Mouse (Mus musculus) hindbrain, embryonic 12.5 days (tissue): ENCODE results near the gene Il17ra. TPM values are rescaled to one million over a fixed set of nuclear protein-coding genes. Genes with fewer than 3 reads are reported as not detected.

ENCODE experiments used
- ATAC-seq: fragments of 200-750 bp; cut with Nextera tagmentation; 2 replicates; pipeline ENCODE4 v1.8.0; 2017; ENCODE audit warnings: moderate TSS enrichment; ENCODE audit not compliant: low FRiP score
- H3K27ac ChIP-seq: fragments of 300-500 bp; sonication (generic); 2 replicates; pipeline ENCODE4 v1.5.1; 2016; ENCODE audit warnings: mild to moderate bottlenecking
- H3K27me3 ChIP-seq: fragments of 300-500 bp; sonication (generic); 2 replicates; pipeline ENCODE4 v1.6.1; 2016; ENCODE audit warnings: mild to moderate bottlenecking
- H3K36me3 ChIP-seq: fragments of 300-500 bp; sonication (generic); 2 replicates; pipeline ENCODE4 v1.6.1; 2016; ENCODE audit warnings: mild to moderate bottlenecking
- H3K4me1 ChIP-seq: fragments of 300-500 bp; sonication (generic); 2 replicates; pipeline ENCODE4 v1.6.1; 2016
- H3K4me2 ChIP-seq: fragments of 300-500 bp; sonication (generic); replicated peaks from 2 replicates; pipeline ENCODE4 v1.6.1; 2016; ENCODE audit warnings: mild to moderate bottlenecking
- H3K4me3 ChIP-seq: fragments of 300-500 bp; sonication (generic); 2 replicates; pipeline ENCODE4 v1.5.1; 2016; ENCODE audit warnings: mild to moderate bottlenecking
- H3K9ac ChIP-seq: fragments of 300-500 bp; sonication (generic); 2 replicates; pipeline ENCODE4 v1.6.1; 2016; ENCODE audit warnings: mild to moderate bottlenecking, moderate library complexity
- H3K9me3 ChIP-seq: fragments of 300-500 bp; sonication (generic); replicated peaks from 2 replicates; pipeline ENCODE4 v1.6.1; 2016; ENCODE audit warnings: mild to moderate bottlenecking
- WGBS: fragments of 180-500 bp; shearing (Covaris S2); methylation state at CpG from one replicate; pipeline ENCODE4 v1.1.7; 2016; 5-methylcytosine and 5-hydroxymethylcytosine counted together
- polyA plus RNA-seq: library from polyadenylated mRNA; unstranded; fragments of >200 nt; fragmentation: Nextera tagmentation; extraction: Ambion mirVana; gene quantifications from 2 replicates; pipeline ENCODE4 v1.2.1, GENCODE M21; 2016

Gene Il17ra
- polyA plus RNA-seq, 1 experiment from 2014 or later: 12.3 TPM

DNA sequence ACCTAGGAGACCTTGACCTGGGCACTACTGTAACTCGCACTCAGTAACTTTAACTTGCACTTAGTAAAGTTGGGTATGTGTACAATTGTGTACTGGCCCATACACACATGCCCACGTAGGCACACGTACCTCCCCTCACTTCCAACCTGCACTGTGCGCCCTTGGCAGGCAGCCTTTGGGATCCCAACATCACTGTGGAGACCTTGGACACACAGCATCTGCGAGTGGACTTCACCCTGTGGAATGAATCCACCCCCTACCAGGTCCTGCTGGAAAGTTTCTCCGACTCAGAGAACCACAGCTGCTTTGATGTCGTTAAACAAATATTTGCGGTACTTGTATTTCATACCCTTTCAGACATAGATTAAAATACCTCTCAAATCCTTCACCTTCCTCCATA lies 12.2 kb downstream of the Il17ra start:
- 0 out of 2 replicates have a peak, but pooled peaks cover 2% of the 10 kb centered on the region for H3K36me3 ChIP-seq
- H3K27me3 ChIP-seq: no peaks in the 10 kb centered on the region
- no peak overlapping the region for H3K4me2 ChIP-seq
- no peak overlapping the region for H3K9ac ChIP-seq
- no peak overlapping the region for H3K27ac ChIP-seq
- peaks cover 36% of the 10 kb centered on the region for H3K4me1 ChIP-seq
- H3K4me3 ChIP-seq: no peak overlapping the region
- no peak for ATAC-seq
- WGBS: 85% methylated on average over 8 of the region's 8 CpGs
- H3K9me3 ChIP-seq: no peaks in the 10 kb centered on the region

DNA sequence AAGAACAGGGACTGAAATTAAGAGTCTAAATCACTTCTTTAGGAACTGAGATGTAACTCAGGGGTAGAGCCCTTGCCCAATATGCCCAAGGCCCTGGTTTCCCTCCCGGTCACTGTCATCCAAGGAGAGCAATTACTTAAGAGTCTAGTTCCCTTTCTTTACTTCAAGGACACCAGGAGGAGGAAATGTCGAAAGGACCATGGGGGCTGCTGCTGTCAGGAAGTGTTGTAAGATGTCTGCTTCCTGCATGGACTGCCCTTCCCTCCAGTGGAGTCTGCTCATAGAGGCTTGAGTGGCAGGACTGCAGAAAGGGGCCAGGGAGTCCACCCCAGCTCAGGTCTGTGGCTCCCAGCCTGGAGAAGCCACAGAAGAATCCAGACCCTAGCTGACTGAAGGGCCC lies 16.3 kb downstream of the Il17ra start:
- Histone ChIP-seq H3K4me2 (no peak overlapping the region), H3K4me1 (peaks cover 7% of the 10 kb centered on the region), H3K27ac (no peak overlapping the region), H3K27me3 (no peaks in the 10 kb centered on the region), H3K9ac (no peak overlapping the region), H3K36me3 (peaks cover 17% of the 10 kb centered on the region), H3K9me3 (no peaks in the 10 kb centered on the region), H3K4me3 (no peak overlapping the region)
- 92% methylated on average over 2 of the region's 2 CpGs for WGBS
- no peak for ATAC-seq

DNA sequence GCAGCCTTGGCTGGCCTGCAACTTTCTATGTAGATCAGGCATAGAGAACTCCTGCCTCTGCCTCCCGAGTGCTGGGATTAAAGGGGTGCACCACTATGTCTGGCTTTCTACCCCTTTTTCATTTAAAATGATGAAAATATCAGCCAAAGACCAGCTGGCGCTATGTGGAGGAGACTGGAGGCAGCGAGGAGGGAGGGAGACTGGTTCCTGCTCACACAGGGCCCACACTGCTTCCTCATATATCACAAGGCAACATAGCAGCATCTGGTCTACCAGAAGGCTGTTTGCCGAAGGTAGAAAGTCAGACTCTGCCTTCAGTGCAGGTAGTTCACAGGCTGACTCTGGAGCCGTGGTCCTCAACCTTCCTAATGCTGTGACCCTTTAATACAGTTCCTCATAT lies 17.3 kb downstream of the Il17ra start:
- Histone ChIP-seq H3K27ac (no peak overlapping the region), H3K9me3 (no peaks in the 10 kb centered on the region), H3K4me3 (no peak overlapping the region), H3K9ac (no peak overlapping the region), H3K4me1 (peaks cover 6% of the 10 kb centered on the region), H3K4me2 (no peak overlapping the region), H3K36me3 (peaks cover 17% of the 10 kb centered on the region), H3K27me3 (no peaks in the 10 kb centered on the region)
- no peak for ATAC-seq
- WGBS: 88% methylated on average over 5 of the region's 5 CpGs

DNA sequence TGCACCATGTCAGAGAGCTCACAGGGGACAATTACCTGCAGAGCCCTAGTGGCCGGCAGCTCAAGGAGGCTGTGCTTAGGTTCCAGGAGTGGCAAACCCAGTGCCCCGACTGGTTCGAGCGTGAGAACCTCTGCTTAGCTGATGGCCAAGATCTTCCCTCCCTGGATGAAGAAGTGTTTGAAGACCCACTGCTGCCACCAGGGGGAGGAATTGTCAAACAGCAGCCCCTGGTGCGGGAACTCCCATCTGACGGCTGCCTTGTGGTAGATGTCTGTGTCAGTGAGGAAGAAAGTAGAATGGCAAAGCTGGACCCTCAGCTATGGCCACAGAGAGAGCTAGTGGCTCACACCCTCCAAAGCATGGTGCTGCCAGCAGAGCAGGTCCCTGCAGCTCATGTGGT lies 18.5 kb downstream of the Il17ra start:
- no peak overlapping the region for H3K27ac ChIP-seq
- peaks cover 17% of the 10 kb centered on the region for H3K36me3 ChIP-seq
- ATAC-seq: no peak
- no peaks in the 10 kb centered on the region for H3K27me3 ChIP-seq
- H3K4me1 ChIP-seq: peaks cover 6% of the 10 kb centered on the region
- H3K9ac ChIP-seq: no peak overlapping the region
- no peaks in the 10 kb centered on the region for H3K9me3 ChIP-seq
- WGBS: 89% methylated on average over 6 of the region's 6 CpGs
- no peak overlapping the region for H3K4me2 ChIP-seq
- no peak overlapping the region for H3K4me3 ChIP-seq

DNA sequence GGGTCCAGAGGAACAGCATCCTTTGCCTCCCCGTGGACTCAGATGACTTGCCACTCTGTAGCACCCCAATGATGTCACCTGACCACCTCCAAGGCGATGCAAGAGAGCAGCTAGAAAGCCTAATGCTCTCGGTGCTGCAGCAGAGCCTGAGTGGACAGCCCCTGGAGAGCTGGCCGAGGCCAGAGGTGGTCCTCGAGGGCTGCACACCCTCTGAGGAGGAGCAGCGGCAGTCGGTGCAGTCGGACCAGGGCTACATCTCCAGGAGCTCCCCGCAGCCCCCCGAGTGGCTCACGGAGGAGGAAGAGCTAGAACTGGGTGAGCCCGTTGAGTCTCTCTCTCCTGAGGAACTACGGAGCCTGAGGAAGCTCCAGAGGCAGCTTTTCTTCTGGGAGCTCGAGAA lies 19.0 kb downstream of the Il17ra start:
- Histone ChIP-seq H3K4me2 (no peak overlapping the region), H3K4me3 (no peak overlapping the region), H3K9me3 (no peaks in the 10 kb centered on the region), H3K27ac (no peak overlapping the region), H3K4me1 (peaks cover 6% of the 10 kb centered on the region), H3K27me3 (no peaks in the 10 kb centered on the region), H3K9ac (no peak overlapping the region), H3K36me3 (peaks cover 17% of the 10 kb centered on the region)
- no peak for ATAC-seq
- WGBS: 94% methylated on average over 14 of the region's 14 CpGs

DNA sequence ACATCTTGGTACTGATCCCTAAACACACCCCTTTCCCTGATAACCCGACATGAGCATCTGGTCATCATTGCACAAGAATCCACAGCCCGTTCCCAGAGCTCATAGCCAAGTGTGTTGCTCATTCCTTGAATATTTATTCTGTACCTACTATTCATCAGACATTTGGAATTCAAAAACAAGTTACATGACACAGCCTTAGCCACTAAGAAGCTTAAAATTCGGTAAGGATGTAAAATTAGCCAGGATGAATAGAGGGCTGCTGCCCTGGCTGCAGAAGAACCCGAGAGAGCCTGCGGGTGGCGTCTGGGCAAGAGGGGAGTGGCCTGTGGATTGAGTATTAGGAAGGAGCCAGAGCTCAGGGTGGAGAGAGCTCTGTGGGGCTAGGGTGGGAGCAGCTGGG lies 19.7 kb downstream of the Il17ra start:
- ATAC-seq: no peak
- H3K27ac ChIP-seq: no peak overlapping the region
- H3K4me1 ChIP-seq: peaks cover 6% of the 10 kb centered on the region
- no peaks in the 10 kb centered on the region for H3K9me3 ChIP-seq
- peaks cover 17% of the 10 kb centered on the region for H3K36me3 ChIP-seq
- no peak overlapping the region for H3K4me3 ChIP-seq
- H3K9ac ChIP-seq: no peak overlapping the region
- 43% methylated on average over 6 of the region's 6 CpGs for whole genome bisulfite sequencing
- no peaks in the 10 kb centered on the region for H3K27me3 ChIP-seq
- H3K4me2 ChIP-seq: no peak overlapping the region

DNA sequence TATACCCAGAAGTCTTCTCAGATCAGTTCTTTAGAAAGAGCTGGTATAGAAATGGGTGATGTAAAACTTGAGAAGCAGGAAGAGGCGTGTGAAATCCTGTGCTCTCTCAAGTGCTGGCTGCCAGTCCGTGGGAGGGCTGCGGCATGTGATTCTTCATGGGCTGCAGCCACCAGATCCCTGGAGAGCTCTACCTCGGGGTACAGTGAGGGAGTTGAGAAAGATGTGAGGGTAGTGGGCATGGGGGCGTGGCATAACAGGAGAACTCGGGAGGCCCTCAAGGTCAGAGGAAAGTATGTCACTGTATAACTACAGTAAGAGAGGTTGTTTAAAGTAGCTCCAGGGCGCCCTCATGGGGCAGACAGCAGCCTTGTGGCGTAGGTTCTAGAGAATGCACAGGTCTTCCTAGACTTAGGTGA lies 20.2 kb downstream of the Il17ra start:
- no peak overlapping the region for H3K4me3 ChIP-seq
- no peak overlapping the region for H3K4me2 ChIP-seq
- no peak overlapping the region for H3K27ac ChIP-seq
- no peaks in the 10 kb centered on the region for H3K9me3 ChIP-seq
- H3K4me1 ChIP-seq: peaks cover 6% of the 10 kb centered on the region
- WGBS: 37% methylated on average over 8 of the region's 8 CpGs
- H3K27me3 ChIP-seq: no peaks in the 10 kb centered on the region
- peaks cover 17% of the 10 kb centered on the region for H3K36me3 ChIP-seq
- H3K9ac ChIP-seq: no peak overlapping the region
- peak; percentile 49 for ATAC-seq

DNA sequence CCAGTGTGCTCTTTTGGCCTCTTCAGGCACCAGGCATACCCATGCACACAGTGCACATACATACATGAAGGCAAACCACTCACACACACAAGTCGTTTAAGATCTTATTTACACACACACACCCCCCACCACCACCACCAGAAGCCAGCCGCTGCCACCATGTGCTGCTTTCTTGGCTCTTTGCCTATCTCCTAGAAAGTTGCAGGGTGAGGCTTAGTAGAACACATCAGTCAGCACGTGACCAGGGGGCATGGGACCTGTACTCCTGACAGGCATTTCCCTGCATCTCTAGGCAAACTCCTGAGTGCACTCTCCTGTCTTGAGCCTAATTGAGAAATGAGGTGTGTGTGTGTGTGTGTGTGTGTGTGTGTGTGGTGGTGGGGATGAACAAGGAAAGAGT lies 22.0 kb downstream of the Il17ra start:
- no peak overlapping the region for H3K27ac ChIP-seq
- H3K4me1 ChIP-seq: peaks cover 15% of the 10 kb centered on the region
- H3K4me3 ChIP-seq: no peak overlapping the region
- WGBS: 80% methylated on average over 3 of the region's 3 CpGs
- ATAC-seq: no peak
- peaks cover 17% of the 10 kb centered on the region for H3K36me3 ChIP-seq
- no peak overlapping the region for H3K4me2 ChIP-seq
- H3K9me3 ChIP-seq: no peaks in the 10 kb centered on the region
- no peaks in the 10 kb centered on the region for H3K27me3 ChIP-seq
- H3K9ac ChIP-seq: no peak overlapping the region

DNA sequence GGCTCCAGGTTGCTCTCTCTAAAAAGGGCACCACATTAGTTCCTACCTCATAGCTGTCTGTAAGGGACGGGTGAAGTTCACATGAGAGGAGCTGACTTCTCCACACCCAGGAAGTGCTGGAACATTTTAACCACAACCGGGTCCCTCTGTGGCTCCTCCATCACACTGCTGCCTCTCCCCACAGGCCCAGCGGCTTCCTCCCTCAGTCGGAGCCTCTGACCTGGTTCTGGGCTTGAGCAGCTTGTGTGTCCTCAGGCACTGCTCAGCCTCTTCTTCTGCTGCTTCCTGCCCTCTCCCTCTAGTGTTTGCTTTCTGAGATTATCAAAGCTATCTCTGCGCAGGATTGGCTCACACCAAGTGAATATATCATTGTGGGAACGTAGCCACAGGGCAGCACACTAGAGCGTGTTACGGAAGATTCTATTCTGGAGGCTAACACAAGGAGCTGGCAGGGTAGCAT lies 23.0 kb downstream of the Il17ra start:
- Histone ChIP-seq H3K4me2 (no peak overlapping the region), H3K27ac (no peak overlapping the region), H3K4me3 (no peak overlapping the region), H3K9ac (no peak overlapping the region), H3K36me3 (peaks cover 7% of the 10 kb centered on the region), H3K4me1 (peaks cover 25% of the 10 kb centered on the region), H3K9me3 (no peaks in the 10 kb centered on the region), H3K27me3 (no peaks in the 10 kb centered on the region)
- no peak for ATAC-seq
- 80% methylated on average over 8 of the region's 8 CpGs for WGBS

DNA sequence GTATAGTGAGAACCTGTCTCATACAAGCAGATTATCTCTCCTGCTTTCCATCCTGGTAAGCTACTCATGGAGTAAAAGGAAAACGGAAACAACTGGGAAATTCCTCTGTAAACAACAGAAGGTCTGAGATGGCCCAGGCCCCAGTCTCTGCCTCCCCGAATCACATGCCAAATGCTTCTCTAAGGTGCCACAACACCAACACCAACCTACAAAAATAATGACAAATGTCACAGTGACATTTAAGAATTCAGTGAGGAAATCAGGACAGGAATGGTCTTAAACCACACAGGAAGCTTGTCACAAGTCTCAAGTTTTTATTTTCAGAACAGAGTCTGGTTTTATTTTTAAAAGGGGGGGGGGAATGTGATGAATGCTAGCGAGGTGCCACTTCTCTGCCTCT lies 25.6 kb downstream of the Il17ra start:
- Histone ChIP-seq H3K4me2 (no peak overlapping the region), H3K4me3 (no peak overlapping the region), H3K4me1 (peaks cover 38% of the 10 kb centered on the region), H3K27ac (no peak overlapping the region), H3K9me3 (no peaks in the 10 kb centered on the region), H3K9ac (no peak overlapping the region), H3K36me3 (no peaks in the 10 kb centered on the region), H3K27me3 (peaks cover 17% of the 10 kb centered on the region)
- no peak for ATAC-seq
- 64% methylated on average over 3 of the region's 3 CpGs for WGBS

DNA sequence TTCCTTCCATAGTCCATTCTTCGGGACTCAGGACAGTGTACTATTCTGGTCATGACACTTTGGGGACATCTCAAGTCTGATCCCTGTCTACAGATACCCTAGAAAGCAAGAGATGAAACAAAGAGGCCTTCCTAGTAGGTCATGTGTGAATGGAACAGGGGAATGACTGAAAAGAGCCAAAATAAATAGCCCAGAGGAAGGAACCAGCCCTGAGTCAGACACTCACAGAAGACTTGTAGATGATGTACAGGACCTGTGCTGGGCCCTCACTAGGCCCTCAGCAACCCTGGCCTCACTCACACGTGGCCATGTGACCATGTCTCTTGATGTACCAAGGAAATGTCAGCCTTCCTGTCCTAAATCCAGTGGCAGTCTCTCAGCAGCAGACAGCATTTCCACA lies 26.4 kb downstream of the Il17ra start:
- Histone ChIP-seq H3K27me3 (peaks cover 17% of the 10 kb centered on the region), H3K27ac (no peak overlapping the region), H3K36me3 (no peaks in the 10 kb centered on the region), H3K9me3 (no peaks in the 10 kb centered on the region), H3K9ac (no peak overlapping the region), H3K4me3 (no peak overlapping the region), H3K4me1 (peaks cover 40% of the 10 kb centered on the region), H3K4me2 (no peak overlapping the region)
- 74% methylated on average over 2 of the region's 2 CpGs for WGBS
- no peak for ATAC-seq

DNA sequence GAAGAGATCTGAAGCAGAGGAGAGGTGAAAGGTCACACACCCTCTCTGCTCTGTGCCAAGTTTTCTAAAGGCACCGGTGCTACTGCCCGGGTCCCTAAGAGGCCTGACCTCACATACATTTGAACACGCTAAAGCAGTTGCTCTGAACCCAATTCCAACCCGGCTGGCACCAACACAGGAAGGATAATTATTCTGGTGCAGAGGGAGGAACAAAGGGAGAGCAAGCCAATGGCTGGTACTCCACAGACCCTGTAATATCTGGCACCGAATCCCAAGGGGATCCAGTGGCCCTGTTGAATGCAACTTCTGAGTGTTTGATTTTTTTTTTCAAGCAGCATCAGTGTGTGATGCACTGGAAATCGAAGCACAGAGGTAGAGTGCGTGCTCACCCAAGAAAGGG lies 28.0 kb downstream of the Il17ra start:
- H3K4me1 ChIP-seq: peaks cover 44% of the 10 kb centered on the region
- H3K27me3 ChIP-seq: peaks cover 20% of the 10 kb centered on the region
- no peak overlapping the region for H3K9ac ChIP-seq
- H3K4me3 ChIP-seq: peak overlapping the region; percentile 75
- no peaks in the 10 kb centered on the region for H3K9me3 ChIP-seq
- no peak overlapping the region for H3K27ac ChIP-seq
- WGBS: 36% methylated on average over 7 of the region's 7 CpGs
- ATAC-seq: no peak
- no peaks in the 10 kb centered on the region for H3K36me3 ChIP-seq
- H3K4me2 ChIP-seq: peak overlapping the region; percentile 81

DNA sequence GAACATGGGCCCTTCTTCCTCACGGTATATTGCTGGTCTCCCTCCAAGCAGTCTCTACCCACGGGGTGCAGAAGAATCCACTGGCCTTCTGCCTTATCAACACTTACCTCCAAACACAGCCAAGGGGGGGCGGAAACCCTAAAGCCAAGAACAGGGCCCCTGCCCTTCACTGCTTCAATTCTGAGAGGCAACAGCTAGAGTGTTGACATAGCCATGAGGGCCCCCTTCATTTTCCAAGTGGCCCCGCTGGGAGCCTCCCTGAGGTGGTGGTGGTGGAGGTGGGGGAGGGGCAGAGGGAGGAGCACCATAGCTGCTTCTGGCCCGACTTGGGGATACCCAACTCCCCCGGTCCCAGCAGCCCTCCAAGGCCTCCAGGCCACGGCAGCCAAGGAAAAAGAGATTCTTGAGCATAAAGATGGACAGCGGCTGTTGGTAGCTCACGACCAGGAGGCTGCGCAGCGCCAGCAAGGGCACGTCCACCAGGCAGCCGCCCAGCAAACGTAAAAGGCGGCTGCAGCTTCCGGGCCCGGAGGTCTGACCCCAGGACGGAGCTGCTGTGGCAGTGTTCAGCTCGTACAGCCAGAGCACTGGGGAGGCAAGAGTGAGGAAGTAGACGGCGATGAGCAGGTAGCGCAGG lies 28.9 kb downstream of the Il17ra start:
- H3K27ac ChIP-seq: no peak overlapping the region
- H3K4me3 ChIP-seq: peak overlapping the region; percentile 75
- H3K4me2 ChIP-seq: peak overlapping the region; percentile 81
- H3K4me1 ChIP-seq: peaks cover 52% of the 10 kb centered on the region
- peaks cover 20% of the 10 kb centered on the region for H3K27me3 ChIP-seq
- no peak; the same call in 1 of the 2 replicates for ATAC-seq
- H3K9ac ChIP-seq: peak overlapping the region; percentile 94
- no peaks in the 10 kb centered on the region for H3K36me3 ChIP-seq
- 9% methylated on average over 22 of the region's 22 CpGs for WGBS
- no peaks in the 10 kb centered on the region for H3K9me3 ChIP-seq
